Mouse (Mus musculus) adrenal gland, adult 8-10 months (tissue): ENCODE results near the gene Strip1. TPM values are rescaled to one million over a fixed set of nuclear protein-coding genes. Genes with fewer than 3 reads are reported as not detected.

Experiments
- DNase-seq: peaks from one replicate; pipeline ENCODE4 v3.0.0; 2022
- total RNA-seq, 4 experiments: library from RNA; stranded (reverse); gene quantifications; 2 replicates each; pipeline ENCODE4 v1.2.4; 2022

Gene Strip1
- total RNA-seq, 4 experiments from 2014 or later: 30.1 to 40.2 (median 36.0) TPM

- no peak for DNase-seq
Measured at GRCm38 (mm10) chr3:107626751-107627150, 4.7 kb downstream of the Strip1 start.

- no peak for DNase-seq
Measured at GRCm38 (mm10) chr3:107625536-107625935, 6.0 kb downstream of the Strip1 start.

- no peak for DNase-seq
Measured at GRCm38 (mm10) chr3:107624424-107624823, 7.1 kb downstream of the Strip1 start.

- no peak for DNase-seq
Measured at GRCm38 (mm10) chr3:107622537-107622936, 9.0 kb downstream of the Strip1 start.

GRCm38 (mm10) chr3:107621286-107622075, 10.0 kb downstream of the Strip1 start:
- no peak for DNase-seq

- no peak for DNase-seq
Measured at GRCm38 (mm10) chr3:107619911-107620310, 11.6 kb downstream of the Strip1 start.

- no peak for DNase-seq
Measured at GRCm38 (mm10) chr3:107617800-107618199, 13.7 kb downstream of the Strip1 start.

- peak; percentile 17 for DNase-seq
Measured at GRCm38 (mm10) chr3:107612902-107613525, 18.5 kb downstream of the Strip1 start.

GRCm38 (mm10) chr3:107611394-107611793, 20.1 kb downstream of the Strip1 start:
- DNase-seq: no peak

- no peak for DNase-seq
Measured at GRCm38 (mm10) chr3:107609376-107609775, 22.1 kb downstream of the Strip1 start.

GRCm38 (mm10) chr3:107608808-107609207, 22.7 kb downstream of the Strip1 start:
- DNase-seq: no peak

- no peak for DNase-seq
Measured at GRCm38 (mm10) chr3:107607221-107607620, 24.3 kb downstream of the Strip1 start.

- no peak for DNase-seq
Measured at GRCm38 (mm10) chr3:107605304-107605703, 26.2 kb downstream of the Strip1 start.

GRCm38 (mm10) chr3:107600127-107600526, 31.4 kb downstream of the Strip1 start:
- DNase-seq: no peak

GRCm38 (mm10) chr3:107597586-107598389, 33.7 kb downstream of the Strip1 start:
- DNase-seq: no peak

GRCm38 (mm10) chr3:107597134-107597533, 34.4 kb downstream of the Strip1 start:
- DNase-seq: no peak

- DNase-seq: no peak
Measured at GRCm38 (mm10) chr3:107596559-107596958, 34.9 kb downstream of the Strip1 start.

- no peak for DNase-seq
Measured at GRCm38 (mm10) chr3:107595938-107596461, 35.5 kb downstream of the Strip1 start.

GRCm38 (mm10) chr3:107595264-107595937, 36.1 kb downstream of the Strip1 start:
- no peak for DNase-seq

- no peak for DNase-seq
Measured at GRCm38 (mm10) chr3:107594662-107595263, 36.7 kb downstream of the Strip1 start, which contains the start of gene Alx3. Alx3 (plus strand) TSS chr3:107595031.

GRCm38 (mm10) chr3:107593632-107594031, 37.9 kb downstream of the Strip1 start:
- DNase-seq: no peak

- no peak for DNase-seq
Measured at GRCm38 (mm10) chr3:107591612-107592011, 39.9 kb downstream of the Strip1 start.
